13 mouse cellular contexts compared by ENCODE assay signal in genomic region chr13:82962333-82962732, GRCm38 (mm10).
DNase-seq lines count a peak whose midpoint lies in the region; TF ChIP-seq lines count a peak whose summit lies in the region.
"Had no signal": no experiment of that assay in that cellular context is flagged by ENCODE, and none has a peak within 500 bp of the region (broad histone marks: within the 10 kb centered on the region; RNA-seq: fewer than 3 reads in every experiment).

No protein-coding gene starts in this region.

- no peak for TF ChIP-seq CTCF in layer of hippocampus, adult 2 months (conservative IDR thresholded peaks at IDR 0.05)

- H3K4me3 ChIP-seq in layer of hippocampus, adult 2 months: no peak overlapping the region

- DNase-seq in skeletal muscle tissue, adult 2 months (ENCODE audit: low read depth, low spot score): peak; percentile 6
- DNase-seq in layer of hippocampus, adult 2 months (ENCODE audit: low spot score in 2 of 2): no peak
- DNase-seq: adrenal gland, adult 2 months; adrenal gland, adult 8-10 months; adrenal gland, postnatal 10 days; adrenal gland, postnatal 14 days; adrenal gland, postnatal 25 days; adrenal gland, postnatal 36 days; B cell, adult 2 months; cerebellum, adult 11 months; cerebellum, adult 11-12 months; cerebellum, adult 18-20 months; cerebellum, adult 2 months had no signal

- H3K27ac ChIP-seq in layer of hippocampus, adult 2 months: no peak overlapping the region
